Mouse (Mus musculus) embryonic facial prominence, embryonic 10.5 days (tissue): Measurements from ENCODE around the gene Rcan2. TPM values are rescaled to one million over a fixed set of nuclear protein-coding genes. Genes with fewer than 3 reads are reported as not detected.

Experiments
- DNase-seq: peaks from one replicate; pipeline ENCODE4 v3.0.0-alpha.2; 2017; ENCODE audit warnings: low spot score
- H3K27ac ChIP-seq: fragments of 300-500 bp; sonication (generic); replicated peaks from 2 replicates; pipeline ENCODE4 v1.5.1; 2016; ENCODE audit warnings: mild to moderate bottlenecking
- H3K27me3 ChIP-seq: fragments of 300-500 bp; sonication (generic); replicated peaks from 2 replicates; pipeline ENCODE4 v1.6.1; 2016; ENCODE audit warnings: low read depth, mild to moderate bottlenecking; ENCODE audit not compliant: poor library complexity, severe bottlenecking
- H3K36me3 ChIP-seq: fragments of 300-500 bp; sonication (generic); replicated peaks from 2 replicates; pipeline ENCODE4 v1.6.1; 2016; ENCODE audit warnings: mild to moderate bottlenecking, moderate library complexity
- H3K4me1 ChIP-seq: fragments of 300-500 bp; sonication (generic); 2 replicates; pipeline ENCODE4 v1.6.1; 2016
- H3K4me3 ChIP-seq: fragments of 300-500 bp; sonication (generic); 2 replicates; pipeline ENCODE4 v1.5.1; 2016; ENCODE audit warnings: mild to moderate bottlenecking, moderate library complexity
- H3K9me3 ChIP-seq: fragments of 300-500 bp; sonication (generic); 2 replicates; pipeline ENCODE4 v1.6.1; 2016; ENCODE audit warnings: mild to moderate bottlenecking
- WGBS: fragments of 180-500 bp; shearing (Covaris S2); methylation state at CpG from one replicate; pipeline ENCODE4 v1.1.7; 2016; 5-methylcytosine and 5-hydroxymethylcytosine counted together
- polyA plus RNA-seq: library from polyadenylated mRNA; unstranded; fragments of >200 nt; fragmentation: Nextera tagmentation; extraction: Ambion mirVana; gene quantifications from 2 replicates; pipeline ENCODE4 v1.2.1, GENCODE M21; 2016

The Rcan2 gene
- polyA plus RNA-seq, 1 experiment from 2014 or later, result 3.2 TPM

DNA sequence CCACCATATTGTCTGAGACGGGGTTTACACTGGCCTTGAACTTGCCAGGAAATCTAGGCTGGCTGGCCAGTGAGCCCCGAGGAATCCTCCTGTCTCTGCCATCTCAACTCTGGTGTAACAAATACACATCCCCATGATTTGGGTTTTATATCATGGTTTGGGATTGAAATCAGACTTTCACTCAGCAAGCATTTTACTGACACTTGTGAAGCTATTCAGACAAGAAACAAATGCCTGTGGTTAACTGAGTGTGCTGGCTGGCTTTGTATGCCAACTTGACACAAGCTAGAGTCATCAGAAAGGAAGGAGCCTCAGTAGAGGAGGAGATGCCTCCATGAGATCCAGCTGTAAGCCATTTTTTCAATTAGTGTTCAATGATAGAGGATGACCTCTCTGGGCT is 206.3 kb downstream of the Rcan2 start:
- H3K4me1 ChIP-seq, result no peaks in the 10 kb centered on the region
- no peak overlapping the region for H3K4me3 ChIP-seq
- DNase-seq, result no peak
- H3K27ac ChIP-seq, result no peak overlapping the region
- no peaks in the 10 kb centered on the region for H3K27me3 ChIP-seq
- no peaks in the 10 kb centered on the region for H3K36me3 ChIP-seq
- 88% methylated on average over 2 of the region's 2 CpGs for WGBS
- H3K9me3 ChIP-seq, result no peaks in the 10 kb centered on the region

DNA sequence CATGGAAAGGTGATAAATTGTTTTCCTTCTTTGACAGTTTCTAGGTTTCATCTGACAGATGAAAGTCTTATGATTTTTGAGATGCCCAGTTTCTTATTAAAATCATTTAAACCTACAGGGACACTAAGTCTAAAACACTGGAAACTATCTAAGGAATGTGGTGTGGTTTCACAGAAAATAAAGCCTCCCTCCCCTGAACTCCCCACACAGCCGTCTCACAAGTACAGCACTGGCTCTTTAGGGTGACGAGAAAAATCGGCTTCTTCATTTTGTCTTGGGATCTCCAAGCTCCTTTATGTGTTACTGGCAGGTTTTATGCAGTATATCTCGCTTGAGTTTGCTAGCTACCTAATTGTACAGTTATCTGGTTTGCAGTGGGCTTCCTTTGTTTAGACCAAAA is 210.8 kb downstream of the Rcan2 start:
- Histone ChIP-seq H3K27me3 (no peaks in the 10 kb centered on the region), H3K4me3 (no peak overlapping the region), H3K4me1 (no peaks in the 10 kb centered on the region), H3K27ac (no peak overlapping the region), H3K9me3 (no peaks in the 10 kb centered on the region), H3K36me3 (no peaks in the 10 kb centered on the region)
- 75% methylated on average over 4 of the region's 4 CpGs for WGBS
- DNase-seq, result no peak

DNA sequence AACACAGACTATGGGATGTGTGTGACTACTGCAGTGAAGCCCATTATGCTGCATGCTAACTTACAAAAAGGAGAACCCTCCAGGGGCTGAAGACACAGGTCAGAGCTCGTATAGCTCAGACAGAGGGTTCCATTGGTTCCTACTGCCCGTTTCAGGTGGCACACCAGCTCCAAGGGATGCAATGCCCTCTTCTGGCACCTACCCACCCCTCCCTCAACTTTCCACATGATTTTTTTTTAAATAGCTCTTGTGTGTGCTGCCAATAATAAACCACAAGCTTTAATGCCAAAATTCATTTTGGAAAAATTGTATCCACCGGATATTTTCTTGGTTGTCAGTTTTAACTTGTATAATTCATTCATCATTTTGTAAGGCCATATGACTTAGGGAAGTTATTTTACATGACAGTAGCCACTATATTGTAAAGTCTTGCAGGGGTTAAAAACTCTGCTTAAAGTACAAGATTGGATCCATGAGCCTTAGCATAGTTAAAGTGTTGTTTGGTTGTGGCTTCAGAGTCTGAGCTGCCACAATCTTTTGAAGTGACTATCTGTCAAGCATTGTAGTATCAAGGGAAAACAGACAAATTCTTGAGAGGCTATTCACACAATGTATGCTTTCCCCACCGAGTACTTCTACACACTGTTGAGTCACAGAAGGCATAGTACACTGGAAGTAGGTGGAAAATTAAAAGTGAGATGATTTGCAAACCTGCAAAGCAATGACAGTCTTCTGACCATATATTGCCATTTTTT is 212.8 kb downstream of the Rcan2 start:
- DNase-seq, result no peak
- Histone ChIP-seq H3K27me3 (no peaks in the 10 kb centered on the region), H3K9me3 (no peaks in the 10 kb centered on the region), H3K4me1 (no peaks in the 10 kb centered on the region), H3K27ac (no peak overlapping the region), H3K4me3 (no peak overlapping the region), H3K36me3 (no peaks in the 10 kb centered on the region)
- 84% methylated on average over 4 of the region's 4 CpGs for WGBS

DNA sequence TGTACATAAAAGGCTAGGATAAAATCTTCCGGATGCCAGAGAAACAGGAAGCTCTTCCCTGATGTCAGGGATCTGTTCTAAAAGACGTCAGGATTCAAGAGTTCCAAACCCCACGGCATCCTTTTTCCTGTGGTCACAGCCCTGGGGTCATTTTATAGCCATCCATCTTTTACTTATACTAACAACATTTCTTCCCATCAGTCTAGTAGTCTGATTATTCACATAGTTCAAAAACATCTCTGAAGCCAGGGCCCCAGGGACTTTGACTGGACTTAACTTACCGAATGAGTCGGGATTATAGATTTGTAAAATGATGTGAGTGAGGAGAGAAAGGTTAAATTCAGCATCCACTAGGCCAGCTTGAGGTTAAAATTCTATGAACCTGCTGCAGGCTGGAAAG is 215.2 kb downstream of the Rcan2 start:
- DNase-seq, result no peak
- no peak overlapping the region for H3K27ac ChIP-seq
- 73% methylated on average over 5 of the region's 5 CpGs for WGBS
- no peak overlapping the region for H3K4me3 ChIP-seq
- H3K36me3 ChIP-seq, result no peaks in the 10 kb centered on the region
- no peaks in the 10 kb centered on the region for H3K4me1 ChIP-seq
- H3K9me3 ChIP-seq, result no peaks in the 10 kb centered on the region
- no peaks in the 10 kb centered on the region for H3K27me3 ChIP-seq

DNA sequence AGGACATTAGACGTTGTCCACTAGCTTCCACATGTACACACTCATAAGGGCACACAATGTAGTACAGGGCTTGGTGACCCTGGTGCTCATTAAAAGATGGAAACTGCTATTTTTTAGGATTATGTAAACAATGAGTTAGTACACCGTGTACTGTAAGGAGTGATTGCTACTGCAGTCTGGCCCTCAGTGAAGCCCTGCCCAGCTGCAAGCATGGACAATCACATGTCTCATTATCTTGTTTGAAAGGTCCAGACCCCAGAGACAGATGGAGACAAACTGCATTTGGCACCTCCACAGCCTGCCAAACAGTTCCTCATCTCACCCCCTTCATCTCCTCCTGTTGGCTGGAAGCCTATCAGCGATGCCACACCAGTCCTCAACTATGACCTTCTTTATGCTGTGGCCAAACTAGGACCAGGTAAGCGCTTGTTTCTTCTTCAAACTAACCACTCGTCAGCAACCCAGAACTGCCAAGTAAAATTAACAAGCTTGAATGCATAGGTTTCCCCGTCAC is 219.6 kb downstream of the Rcan2 start:
- Histone ChIP-seq H3K4me1 (0 out of 2 replicates have a peak, but pooled peaks cover 3% of the 10 kb centered on the region), H3K27me3 (no peaks in the 10 kb centered on the region), H3K9me3 (no peaks in the 10 kb centered on the region), H3K27ac (no peak overlapping the region), H3K36me3 (no peaks in the 10 kb centered on the region), H3K4me3 (no peak overlapping the region)
- 82% methylated on average over 6 of the region's 6 CpGs for WGBS
- DNase-seq, result no peak

DNA sequence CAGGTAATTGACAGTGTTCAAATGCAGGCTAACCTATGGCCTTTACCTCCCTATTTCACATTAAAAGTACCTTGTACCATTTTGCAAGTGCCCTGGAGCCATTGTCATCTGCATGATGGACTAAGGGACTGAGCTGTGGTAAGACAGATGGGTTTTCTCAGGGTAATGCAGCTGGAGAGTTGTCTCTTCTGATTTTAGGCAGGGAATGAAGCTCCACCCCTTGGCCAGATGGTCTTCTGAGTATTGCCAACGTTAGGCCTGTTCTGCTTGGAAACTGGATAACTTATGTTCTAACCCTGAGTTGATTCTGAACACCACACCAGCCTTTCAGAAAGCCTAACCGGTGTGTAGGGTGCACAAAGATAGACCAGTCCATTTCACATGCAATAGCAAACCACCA is 222.7 kb downstream of the Rcan2 start:
- WGBS, result 74% methylated on average over 2 of the region's 2 CpGs
- peaks cover 10% of the 10 kb centered on the region for H3K4me1 ChIP-seq

DNA sequence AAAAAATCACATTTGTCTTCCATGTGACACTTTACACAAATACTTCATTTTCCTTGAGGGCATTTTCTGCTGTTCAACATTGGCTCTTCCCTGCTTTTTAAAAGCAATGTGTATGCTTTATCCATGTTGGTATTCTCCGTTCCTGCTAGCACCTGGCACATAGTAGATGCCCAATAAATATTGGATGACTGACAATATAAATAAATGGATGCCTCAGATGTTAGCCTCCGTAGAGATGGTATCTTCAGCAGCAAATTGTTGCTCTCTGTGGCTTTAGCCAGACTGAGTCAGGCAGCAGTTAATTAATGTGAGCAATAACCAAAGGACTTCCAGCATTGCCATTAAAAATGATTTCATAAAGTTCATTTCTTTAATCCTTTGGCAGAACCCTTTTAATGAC is 223.9 kb downstream of the Rcan2 start:
- 87% methylated on average over 2 of the region's 2 CpGs for WGBS
- H3K27ac ChIP-seq, result no peak overlapping the region

More for the DNA sequence above, 222.7 kb downstream of the Rcan2 start:
- Histone ChIP-seq H3K9me3 (no peaks in the 10 kb centered on the region), H3K4me3 (no peak overlapping the region), H3K27ac (no peak overlapping the region), H3K36me3 (no peaks in the 10 kb centered on the region), H3K27me3 (no peaks in the 10 kb centered on the region)
- DNase-seq, result no peak

DNA sequence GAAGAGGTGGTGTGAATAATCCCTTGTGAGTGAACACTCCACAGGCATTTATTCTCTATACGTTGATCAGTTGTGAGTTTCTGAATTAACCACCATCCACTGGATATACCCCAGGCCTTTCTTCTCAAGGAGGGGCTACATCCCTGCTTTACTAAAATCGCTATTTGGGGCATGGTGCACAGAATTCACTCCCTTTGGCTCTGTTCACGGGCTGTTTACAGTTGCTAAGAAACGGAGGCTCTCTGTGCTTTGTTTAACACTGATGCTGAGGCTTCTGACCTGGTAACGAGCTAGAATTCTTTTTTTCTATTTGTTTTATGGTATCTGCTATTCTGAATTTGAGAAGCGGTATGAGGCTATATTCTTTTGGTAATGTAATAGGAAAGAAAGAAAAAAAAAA is 224.8 kb downstream of the Rcan2 start:
- Histone ChIP-seq H3K4me1 (peaks cover 13% of the 10 kb centered on the region), H3K9me3 (no peaks in the 10 kb centered on the region), H3K27me3 (no peaks in the 10 kb centered on the region), H3K36me3 (no peaks in the 10 kb centered on the region), H3K4me3 (no peak overlapping the region), H3K27ac (no peak overlapping the region)
- WGBS, result 64% methylated on average over 6 of the region's 6 CpGs
- no peak for DNase-seq

More for the DNA sequence above, 223.9 kb downstream of the Rcan2 start:
- no peaks in the 10 kb centered on the region for H3K27me3 ChIP-seq
- H3K9me3 ChIP-seq, result no peaks in the 10 kb centered on the region
- no peak overlapping the region for H3K4me3 ChIP-seq
- H3K4me1 ChIP-seq, result peaks cover 10% of the 10 kb centered on the region
- DNase-seq, result no peak
- H3K36me3 ChIP-seq, result no peaks in the 10 kb centered on the region

DNA sequence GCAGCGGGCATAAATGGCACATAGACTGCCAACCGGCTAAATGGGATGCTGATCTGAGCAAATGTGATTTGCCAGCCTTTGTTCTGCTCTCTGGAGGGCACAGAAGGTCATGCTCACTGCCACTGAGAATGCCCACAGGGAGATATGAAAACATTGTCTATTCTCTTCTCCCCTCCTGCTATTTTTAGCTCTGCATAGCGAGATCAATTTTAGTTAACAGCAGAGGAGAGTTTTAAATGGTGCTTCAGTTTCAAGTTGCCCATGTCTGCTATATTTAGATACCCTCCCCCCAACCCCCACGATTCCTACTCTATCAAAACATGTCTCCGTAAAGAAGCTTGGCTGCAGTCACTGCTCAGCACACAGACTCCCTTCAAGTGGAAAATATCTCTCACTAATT is 225.2 kb downstream of the Rcan2 start:
- Histone ChIP-seq H3K36me3 (no peaks in the 10 kb centered on the region), H3K27me3 (no peaks in the 10 kb centered on the region), H3K27ac (no peak overlapping the region), H3K4me3 (no peak overlapping the region), H3K9me3 (no peaks in the 10 kb centered on the region), H3K4me1 (peaks cover 16% of the 10 kb centered on the region)
- WGBS, result 20% methylated on average over 5 of the region's 5 CpGs
- DNase-seq, result peak; percentile 11

DNA sequence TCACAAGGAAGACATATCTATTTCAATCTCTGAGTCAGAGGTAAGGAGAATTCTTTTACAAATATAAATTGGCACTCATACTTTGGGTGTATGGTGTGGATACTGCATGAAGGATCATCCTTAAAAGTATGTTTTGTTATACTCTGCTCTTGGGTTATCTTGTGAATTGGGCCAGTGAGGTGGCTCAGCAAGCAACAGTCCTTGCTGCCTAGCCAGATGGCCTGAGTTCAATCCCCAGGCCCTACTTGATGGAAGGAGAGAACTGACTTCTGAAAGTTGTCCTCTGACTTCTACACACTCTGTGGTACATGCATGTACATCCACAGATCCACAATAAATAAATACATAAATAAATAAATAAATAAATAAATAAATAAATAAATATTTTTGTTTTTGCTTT is 225.6 kb downstream of the Rcan2 start:
- H3K4me1 ChIP-seq, result peaks cover 16% of the 10 kb centered on the region
- no peaks in the 10 kb centered on the region for H3K9me3 ChIP-seq
- H3K27ac ChIP-seq, result no peak overlapping the region
- H3K4me3 ChIP-seq, result no peak overlapping the region
- no peak for DNase-seq
- H3K36me3 ChIP-seq, result no peaks in the 10 kb centered on the region
- H3K27me3 ChIP-seq, result no peaks in the 10 kb centered on the region

DNA sequence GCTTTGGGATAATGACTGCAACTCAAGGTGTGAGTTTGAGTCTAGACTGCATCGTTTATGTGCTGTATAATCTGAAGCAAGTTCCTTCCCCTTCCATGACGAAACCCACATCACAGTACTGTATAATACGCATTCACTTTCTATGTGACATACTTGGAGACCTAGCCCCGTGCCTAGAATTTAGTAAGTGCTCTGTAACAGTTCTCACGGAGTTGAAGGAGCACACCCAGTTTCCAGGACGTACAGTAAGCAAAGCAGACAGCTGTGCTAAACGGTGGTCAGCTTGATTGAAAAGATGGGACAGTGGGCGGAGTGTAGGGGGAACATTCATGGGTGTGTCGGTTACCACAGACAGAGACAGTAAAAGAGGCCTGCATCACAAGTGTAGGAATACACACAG is 226.2 kb downstream of the Rcan2 start:
- no peak overlapping the region for H3K4me3 ChIP-seq
- no peaks in the 10 kb centered on the region for H3K36me3 ChIP-seq
- DNase-seq, result no peak
- no peaks in the 10 kb centered on the region for H3K27me3 ChIP-seq
- H3K4me1 ChIP-seq, result peaks cover 16% of the 10 kb centered on the region
- WGBS, result 85% methylated on average over 9 of the region's 9 CpGs
- no peak overlapping the region for H3K27ac ChIP-seq
- H3K9me3 ChIP-seq, result no peaks in the 10 kb centered on the region

DNA sequence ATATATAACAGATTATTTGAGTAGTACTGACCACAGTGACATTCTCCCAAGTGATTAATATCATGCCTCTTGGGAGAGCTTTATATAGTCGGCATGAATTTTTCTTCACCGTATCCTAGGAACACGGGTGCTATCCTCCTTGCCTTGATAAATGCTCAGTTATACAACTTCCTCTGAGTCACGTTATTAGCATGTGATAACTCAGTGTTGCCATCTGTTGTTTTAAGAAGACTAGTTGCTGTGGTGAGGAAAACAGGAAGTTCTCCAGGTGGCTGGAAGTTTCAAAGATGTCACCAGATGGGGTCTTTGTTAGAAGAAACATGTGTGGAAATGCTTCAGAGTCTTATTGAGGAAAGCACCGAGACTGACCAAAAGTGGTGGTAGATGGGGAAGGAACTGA is 228.5 kb downstream of the Rcan2 start:
- DNase-seq, result no peak
- WGBS, result 86% methylated on average over 5 of the region's 5 CpGs
- H3K9me3 ChIP-seq, result no peaks in the 10 kb centered on the region

DNA sequence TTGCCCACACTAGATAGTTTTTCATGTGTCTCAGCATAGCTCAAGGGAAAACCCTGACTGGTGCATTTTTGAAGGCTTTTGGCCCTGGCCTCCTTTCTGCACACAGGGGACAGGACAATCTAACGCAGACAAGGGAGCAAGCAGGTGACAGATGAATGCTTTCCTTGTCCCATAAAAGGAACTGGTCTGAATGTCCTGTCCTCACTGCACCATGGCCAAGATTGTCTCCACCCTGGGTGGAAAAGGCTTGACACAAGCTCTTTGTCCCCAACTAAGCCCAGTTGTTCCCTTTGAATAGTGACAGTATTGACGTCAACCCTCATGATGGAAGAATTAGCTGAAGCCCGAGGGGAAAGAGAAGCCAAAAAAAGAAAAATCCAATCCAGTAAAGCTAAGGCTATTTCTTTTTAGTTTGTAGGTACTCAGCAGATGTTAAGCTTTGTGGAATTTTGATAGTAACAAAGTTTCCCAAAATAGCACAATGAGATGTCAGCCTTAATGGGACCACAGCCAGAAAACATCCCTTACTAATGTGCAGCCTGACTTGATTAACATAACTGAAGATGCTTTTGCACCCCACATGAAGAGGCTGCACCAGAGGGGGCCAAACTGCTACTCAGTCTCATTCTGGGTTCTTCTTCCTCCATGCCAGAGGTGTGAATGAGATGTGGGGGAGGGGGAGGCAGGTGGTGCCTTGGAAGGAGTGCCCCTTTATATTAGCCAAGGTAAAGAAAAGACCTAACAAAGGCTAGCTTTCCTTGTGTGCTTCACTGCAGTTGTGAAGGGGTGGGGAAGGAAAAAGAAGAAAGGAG is 229.8 kb downstream of the Rcan2 start:
- Histone ChIP-seq H3K9me3 (no peaks in the 10 kb centered on the region), H3K27ac (no peak overlapping the region), H3K36me3 (no peaks in the 10 kb centered on the region), H3K4me1 (peaks cover 13% of the 10 kb centered on the region), H3K27me3 (no peaks in the 10 kb centered on the region), H3K4me3 (no peak overlapping the region)
- WGBS, result 36% methylated on average over 3 of the region's 3 CpGs
- DNase-seq, result no peak

More for the DNA sequence above, 228.5 kb downstream of the Rcan2 start:
- no peaks in the 10 kb centered on the region for H3K36me3 ChIP-seq
- peaks cover 16% of the 10 kb centered on the region for H3K4me1 ChIP-seq
- no peaks in the 10 kb centered on the region for H3K27me3 ChIP-seq
- H3K27ac ChIP-seq, result no peak overlapping the region
- H3K4me3 ChIP-seq, result no peak overlapping the region
